Mouse (Mus musculus) olfactory bulb, adult 2 months (tissue): ENCODE results near the gene Pklr.

Source experiments
- CTCF ChIP-seq: fragments of 200-500 bp; IDR thresholded peaks from 2 replicates; pipeline ENCODE4 v1.5.1; 2012; ENCODE audit warnings: low read depth, mild to moderate bottlenecking, low read length, moderate library complexity; ENCODE audit not compliant: insufficient read depth
- POLR2A ChIP-seq: fragments of 200-500 bp; IDR thresholded peaks from 2 replicates; pipeline ENCODE4 v1.6.1; 2012; ENCODE audit warnings: mild to moderate bottlenecking, low read depth, low read length, moderate library complexity; ENCODE audit not compliant: insufficient read depth

- TF ChIP-seq POLR2A, result no peak
- no peak for TF ChIP-seq CTCF
Measured at GRCm38 (mm10) chr3:89124241-89124640, 11.7 kb upstream of the Pklr start.
